Mouse (Mus musculus): ENCODE data around the gene Pkp4.

Gene Pkp4

DNA sequence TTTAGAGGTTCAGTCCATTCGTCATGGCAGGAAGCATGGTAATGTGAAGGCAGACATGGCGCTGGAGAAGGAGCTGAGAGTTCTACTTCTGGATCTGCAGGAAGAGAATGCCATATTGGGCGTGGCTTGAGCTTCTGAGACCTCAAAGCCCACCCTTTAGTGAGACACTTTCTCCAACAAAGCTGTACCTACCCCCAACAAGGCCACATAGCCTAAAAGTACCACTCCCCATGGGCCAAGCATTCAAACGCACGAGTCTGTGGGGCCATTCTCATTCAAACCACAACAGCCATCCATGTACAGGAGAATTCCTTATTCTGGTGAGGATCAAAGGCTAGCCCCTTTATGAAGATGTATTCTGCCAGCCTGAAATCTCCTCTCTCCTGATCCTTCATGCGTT, 57.3 kb downstream of the Pkp4 start:
- no peak for DNase-seq (ENCODE audit: extremely low spot score, low read depth, low spot score)

DNA sequence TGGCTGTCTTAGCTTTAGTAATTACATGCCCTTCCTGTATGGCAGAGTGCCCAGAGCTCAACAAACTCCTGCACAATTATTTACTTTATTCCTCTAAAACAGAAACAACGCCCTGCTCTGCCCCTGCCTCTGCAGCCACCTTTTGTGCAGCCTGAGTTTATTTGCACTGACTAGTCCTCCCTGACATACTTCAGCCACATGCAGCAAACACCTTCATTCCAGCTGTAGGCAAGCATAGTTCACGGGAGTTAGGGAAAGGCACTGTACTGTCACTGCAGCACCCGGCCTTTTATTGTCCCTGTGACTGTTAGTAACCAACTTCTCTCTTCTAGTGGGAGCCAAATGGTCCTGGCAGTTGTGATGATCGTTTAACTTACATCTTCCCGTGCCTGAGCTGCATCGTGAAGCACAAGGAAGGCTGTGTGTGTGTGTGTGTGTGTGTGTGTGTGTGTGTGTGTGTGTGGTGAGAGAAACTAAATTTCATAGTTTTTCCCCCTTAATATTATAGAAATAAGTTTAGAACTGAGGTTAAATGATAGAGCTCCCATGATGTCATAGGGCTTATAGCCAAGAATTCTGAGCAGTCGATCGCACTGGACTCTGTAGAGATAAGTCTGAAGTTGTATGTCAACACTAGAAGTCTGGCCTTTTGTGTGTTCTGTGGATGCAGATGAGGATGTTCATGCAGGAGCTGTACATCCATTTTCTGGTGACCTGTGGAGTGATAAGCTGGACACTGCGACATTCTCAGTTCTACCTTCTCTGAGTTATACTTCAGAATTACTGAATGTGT, 59.5 kb downstream of the Pkp4 start:
- DNase-seq (ENCODE audit: extremely low spot score, low read depth, low spot score) = no peak

DNA sequence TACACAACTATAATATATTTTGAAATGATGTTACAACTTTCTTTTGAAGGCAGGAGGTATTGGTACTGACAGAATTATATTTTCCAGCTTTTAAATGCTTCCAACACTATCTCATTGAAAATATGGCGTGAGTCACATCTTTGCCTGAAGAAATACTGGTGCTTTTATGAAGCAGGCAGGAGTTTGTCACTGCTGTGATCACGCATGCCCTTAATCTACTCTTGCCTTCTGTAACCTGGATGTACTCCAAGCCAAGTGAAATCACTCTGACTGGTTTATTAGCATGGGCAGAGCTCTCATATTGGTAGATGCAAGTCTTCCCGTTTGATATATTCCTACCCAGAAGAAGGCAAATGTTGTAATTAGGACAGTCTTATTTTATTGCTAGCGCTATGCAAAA, 65.7 kb downstream of the Pkp4 start:
- DNase-seq (ENCODE audit: extremely low spot score, low read depth, low spot score) = no peak

DNA sequence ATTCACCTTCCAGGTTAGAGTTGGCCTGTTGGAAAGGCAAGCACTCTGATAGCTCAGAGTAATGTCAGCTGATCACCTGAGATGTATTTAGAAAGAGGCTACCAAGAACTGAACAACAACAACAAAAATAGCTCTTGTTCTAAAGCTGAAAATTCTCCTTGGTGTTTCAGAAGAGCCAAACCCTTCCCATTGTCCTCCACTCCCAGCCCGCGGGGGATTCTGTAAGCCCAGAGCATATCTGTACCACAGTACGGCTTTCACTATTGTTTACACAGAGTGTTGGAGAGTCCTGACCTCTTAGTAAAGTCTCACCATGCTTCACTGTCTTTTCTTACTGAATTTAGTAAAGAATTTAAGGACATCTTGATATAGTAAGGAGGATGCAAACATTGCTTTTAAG, 66.4 kb downstream of the Pkp4 start:
- no peak for DNase-seq (ENCODE audit: extremely low spot score, low read depth, low spot score)

DNA sequence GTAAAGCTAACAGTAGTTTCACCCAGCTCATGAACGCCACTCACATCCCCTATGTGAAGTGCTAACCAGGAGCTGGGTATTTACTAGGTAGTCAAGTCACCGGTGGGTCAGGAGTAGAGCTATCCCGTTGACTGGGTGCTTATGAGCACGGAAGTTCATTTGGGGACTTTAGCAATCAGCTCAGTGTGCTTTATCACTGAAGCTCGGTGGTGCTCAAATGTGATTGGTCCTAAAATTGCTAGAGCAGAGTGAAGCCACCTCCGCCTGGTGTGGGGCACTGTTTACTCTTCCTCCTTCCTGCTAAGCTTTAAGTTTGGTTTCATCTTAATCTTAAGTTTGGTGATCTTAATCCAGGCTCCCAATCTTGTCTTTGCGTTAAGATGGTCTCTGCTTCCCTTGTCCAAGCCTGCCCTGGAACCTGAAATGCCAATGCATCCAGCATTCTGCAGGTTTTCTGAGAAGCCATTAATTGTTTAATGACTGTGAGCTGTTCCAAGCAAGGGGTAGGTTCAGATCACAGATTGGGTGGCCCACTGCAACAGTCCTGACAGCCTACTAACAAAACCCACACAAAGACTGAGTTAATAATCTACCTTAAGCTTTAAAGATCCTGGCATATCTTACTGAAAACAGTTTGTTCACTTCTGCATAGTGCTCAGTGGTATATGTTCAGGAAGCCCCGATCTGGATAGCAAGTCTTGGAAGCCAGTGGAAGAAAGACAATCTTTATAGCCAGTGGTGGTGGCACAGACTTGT, 67.0 kb downstream of the Pkp4 start:
- no peak for DNase-seq (ENCODE audit: extremely low spot score, low read depth, low spot score)

DNA sequence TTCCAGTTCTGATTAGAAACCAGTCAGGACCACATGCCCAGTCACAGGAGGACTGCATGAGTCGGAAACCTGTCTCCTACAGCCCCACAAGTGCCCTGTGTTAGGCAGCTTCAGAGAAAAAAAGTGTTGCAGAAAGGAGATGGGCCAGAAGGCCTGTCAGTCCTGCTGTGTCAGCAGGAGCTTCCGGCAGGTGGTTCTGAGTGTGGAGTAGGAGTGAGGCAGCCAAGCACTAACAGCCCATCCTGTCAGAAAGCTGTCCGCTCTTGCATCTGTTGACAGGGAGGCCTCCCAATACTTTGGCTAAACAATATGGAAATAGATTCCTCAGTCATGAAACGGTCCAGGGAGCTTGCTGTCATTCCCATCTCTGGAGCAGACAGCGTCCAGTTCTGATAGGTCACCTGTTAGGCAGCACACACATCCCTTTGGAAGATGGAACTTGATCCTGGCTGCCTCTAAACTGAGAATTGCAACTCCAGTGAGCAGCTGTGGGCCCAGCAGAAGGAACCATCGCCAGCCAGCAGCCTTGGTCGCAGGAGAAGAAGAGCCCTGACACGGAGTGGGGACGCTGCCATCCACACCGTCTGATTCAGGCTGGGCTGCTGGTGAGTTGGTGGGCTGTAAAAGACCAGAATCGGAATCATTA, 68.7 kb downstream of the Pkp4 start:
- no peak for DNase-seq (ENCODE audit: extremely low spot score, low read depth, low spot score)

DNA sequence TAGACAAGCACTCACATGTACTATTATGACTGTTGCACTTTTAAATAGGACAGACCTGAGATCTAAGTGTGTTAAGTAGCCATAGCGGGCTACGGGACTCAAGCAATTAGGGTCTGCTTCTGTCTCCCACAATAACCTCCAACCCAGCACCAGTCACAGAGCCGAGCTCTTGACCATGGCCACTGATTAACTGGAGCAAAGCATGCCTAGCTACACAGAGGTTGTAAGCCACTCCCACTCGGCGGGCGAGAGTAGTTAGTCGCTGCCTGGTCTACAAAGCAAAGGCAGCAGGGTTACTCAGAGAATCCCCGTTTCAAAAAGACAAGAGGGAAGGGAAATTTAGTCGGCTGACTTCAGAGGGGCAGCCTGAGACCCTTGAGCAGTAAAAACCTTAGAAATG, 70.0 kb downstream of the Pkp4 start:
- no peak for DNase-seq (ENCODE audit: extremely low spot score, low read depth, low spot score)

DNA sequence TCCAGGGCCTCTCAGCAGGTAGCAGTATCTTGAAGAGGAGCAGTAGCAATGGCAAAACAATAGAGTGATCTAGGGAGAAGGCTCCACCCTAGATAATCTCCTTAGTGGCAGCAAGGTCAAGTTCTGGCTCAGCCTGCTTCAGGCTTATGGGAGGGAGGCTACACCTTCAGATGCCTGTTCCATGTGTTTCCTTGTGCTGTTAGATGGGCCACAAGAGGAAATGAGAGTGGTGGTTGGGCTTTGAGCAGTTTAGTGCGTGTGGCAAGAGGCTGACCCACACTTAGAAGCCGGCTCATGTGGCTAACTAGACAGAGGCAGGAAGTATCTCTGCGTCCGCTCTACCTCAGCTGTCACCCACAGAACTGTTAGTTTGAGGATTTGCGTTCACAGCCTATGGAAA, 70.9 kb downstream of the Pkp4 start:
- DNase-seq (ENCODE audit: extremely low spot score, low read depth, low spot score) = no peak

DNA sequence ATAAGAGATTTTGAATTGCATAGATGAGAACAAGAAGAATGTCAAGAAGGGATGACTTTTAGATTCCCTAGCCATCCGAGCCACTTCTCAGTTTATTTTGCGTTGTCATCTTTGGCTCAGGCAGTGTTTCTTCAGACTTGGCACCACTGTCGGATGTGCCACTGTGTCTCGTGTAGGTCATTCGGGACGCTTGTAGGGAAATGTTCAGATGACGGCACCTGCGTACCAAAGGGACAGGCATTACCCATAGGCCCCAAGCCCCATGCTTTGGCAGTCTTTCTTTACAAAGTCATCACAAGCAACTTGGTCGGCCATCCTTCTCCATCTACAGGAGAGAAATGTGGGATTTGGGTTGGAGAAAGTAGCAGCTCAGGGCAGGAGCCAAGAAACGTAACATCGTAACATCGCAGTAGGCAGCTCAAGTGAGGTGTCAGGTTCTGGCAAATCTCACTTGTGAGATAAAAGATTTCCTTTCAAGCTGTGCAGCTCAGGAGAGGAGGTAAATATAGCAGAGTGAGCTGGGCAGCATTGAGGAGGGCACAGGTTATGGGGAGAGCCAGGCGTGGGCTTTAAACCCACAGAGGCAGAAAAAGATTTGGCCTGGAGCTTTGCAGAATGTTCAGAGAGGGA, 72.8 kb downstream of the Pkp4 start:
- no peak for DNase-seq (ENCODE audit: extremely low spot score, low read depth, low spot score)

DNA sequence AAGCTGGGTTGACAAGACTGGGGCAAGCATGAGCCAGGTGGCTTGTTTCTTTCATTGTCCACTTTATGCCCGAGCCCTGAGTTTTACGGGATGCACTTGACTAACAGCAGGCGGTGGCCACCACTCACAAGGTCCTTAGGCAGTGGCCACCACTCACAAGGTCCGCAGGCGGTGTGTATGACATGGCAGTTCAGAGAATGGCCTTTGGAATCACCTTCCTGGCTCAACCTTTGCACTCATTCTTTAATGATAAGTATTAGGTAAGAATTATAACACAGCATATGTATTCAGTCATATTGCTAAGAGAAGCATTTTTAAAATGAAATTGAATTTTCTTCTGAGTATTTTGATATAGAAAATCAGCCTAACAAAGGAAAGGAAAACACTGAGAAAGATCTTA, 73.3 kb downstream of the Pkp4 start:
- DNase-seq (ENCODE audit: extremely low spot score, low read depth, low spot score) = no peak

DNA sequence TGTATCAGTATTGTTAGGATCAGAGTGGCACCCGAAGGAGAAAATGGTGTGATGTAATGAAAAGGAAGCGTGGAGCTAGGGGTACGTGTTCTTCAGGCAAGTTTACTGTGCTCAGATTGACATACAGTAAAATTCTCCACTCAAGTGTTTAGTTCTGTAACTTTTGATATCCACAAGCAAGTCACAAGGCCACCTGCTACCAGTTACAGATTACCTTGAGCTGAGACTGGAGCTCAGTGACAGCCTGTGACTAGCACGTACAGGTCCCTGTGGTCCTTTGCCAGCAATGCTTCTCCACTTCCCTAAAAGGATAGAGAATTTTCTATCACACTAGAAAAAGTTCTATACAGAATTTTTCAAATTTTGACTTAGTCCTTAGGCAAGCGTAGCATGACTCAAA, 73.9 kb downstream of the Pkp4 start:
- DNase-seq (ENCODE audit: extremely low spot score, low read depth, low spot score) = no peak

DNA sequence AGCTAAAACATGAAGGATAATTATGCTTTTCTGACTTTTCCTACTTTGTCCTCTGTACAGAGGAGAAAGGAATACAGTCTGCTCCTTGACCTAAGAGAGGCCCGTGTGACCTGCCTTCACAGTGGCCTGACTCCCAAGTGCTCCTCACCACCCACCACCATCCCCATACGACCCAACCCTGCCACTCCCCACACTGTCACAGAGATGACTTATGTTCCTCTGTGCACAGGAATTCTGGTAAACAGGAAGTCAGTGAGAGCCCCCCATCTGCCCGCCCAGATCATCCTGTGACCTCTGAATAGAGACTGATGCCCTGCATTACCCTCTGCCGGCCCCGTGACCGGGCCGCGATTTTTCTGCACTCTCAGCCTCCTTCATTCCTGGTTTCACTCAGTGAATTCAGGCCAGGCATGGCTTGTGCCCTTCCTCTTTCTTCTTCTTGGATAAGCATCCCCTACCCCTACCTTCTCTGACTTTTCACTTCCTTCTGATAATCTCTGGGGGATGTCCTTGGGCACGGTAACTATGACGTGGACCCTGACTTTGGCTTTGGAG, 79.3 kb downstream of the Pkp4 start:
- DNase-seq (ENCODE audit: extremely low spot score, low read depth, low spot score) = no peak

DNA sequence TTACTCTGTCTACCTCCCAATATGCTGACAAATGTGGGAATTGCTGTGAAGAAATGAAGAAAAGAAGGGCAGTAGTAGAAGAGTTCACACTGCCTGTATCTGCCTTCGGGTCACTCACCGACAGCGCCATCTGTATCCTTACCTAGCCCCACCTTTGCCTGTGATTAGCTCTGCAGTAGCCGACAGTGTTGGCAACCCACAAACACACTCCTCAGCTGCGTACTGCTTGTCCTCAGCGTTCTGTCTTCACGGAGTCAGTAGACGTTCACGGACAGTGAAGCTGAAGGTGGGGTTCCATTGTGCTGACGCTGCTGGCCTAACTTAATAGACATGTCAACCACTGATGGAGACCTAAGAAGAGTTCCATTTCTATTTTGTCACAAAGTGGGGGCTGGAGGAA, 81.5 kb downstream of the Pkp4 start:
- no peak for DNase-seq (ENCODE audit: extremely low spot score, low read depth, low spot score)

DNA sequence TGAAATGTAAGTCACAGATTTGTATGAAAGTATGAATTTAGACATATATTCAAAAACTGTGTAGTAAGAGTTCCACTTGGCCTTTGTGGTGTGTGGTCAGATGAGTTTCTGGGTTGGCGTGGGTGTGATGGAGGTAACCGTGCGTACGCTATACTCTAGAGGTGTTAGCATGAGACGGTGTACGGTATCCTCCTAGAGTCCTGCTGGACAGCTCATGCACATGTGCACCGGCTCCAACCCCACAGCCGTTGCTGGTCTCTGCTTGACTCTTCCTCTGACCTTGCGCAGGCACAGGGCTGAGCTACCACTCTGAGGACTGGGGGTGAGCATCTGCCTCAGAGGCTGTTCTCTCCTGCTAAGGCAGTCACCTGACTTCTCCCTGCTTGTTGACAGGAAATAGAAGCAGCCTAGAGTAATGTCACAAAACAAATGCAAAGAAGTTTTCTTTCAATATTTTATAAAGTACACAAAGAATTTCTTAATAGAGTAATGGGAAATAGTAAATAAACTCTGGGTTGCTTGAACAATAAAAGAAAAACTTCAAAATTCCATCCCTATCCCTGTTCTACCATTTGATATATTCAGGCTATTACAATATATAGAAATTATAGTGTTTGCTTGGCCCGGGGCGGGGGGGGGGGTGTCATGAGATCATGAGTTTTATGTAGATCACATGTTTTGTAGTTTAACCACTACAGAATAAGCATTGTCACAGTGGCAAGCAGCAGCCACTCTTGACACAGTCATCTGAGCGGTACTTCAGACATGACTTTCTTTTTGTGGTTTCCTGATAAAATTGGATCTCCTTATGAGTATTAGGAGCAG, 83.8 kb downstream of the Pkp4 start:
- DNase-seq (ENCODE audit: extremely low spot score, low read depth, low spot score) = no peak

DNA sequence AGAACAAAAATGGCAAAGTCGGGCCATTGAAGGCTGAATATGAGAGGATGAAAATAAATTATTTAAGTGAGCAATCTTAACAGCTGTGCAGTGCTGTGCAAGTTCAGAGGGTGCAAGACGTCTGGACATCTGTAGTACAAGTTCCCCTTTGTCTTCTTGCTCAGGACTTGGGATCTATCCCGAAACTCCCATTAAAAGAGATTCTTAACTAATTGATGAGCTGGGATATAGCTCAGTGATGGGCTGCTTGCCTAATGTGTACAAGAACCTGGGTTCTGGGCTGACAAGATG, 84.4 kb downstream of the Pkp4 start:
- no peak for DNase-seq (ENCODE audit: extremely low spot score, low read depth, low spot score)

DNA sequence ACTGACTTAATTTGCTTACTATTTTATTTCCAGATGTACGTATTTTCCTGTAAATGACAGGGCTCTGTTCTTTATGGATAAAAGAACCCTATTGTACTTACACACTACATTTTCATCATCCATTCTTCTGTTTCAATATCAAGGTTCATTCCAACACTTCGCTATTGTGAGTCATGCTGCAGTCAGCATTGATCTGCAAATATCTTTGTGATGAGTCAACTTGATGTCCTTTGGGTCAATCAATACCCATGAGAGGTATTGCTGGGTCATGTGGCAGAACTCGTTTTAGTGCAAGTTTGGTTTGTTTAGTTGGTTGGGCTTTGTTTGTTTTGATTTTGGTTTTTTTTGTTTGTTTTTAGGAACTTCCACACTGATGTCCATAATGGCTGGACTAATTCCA, 88.2 kb downstream of the Pkp4 start:
- no peak for DNase-seq (ENCODE audit: extremely low spot score, low read depth, low spot score)

DNA sequence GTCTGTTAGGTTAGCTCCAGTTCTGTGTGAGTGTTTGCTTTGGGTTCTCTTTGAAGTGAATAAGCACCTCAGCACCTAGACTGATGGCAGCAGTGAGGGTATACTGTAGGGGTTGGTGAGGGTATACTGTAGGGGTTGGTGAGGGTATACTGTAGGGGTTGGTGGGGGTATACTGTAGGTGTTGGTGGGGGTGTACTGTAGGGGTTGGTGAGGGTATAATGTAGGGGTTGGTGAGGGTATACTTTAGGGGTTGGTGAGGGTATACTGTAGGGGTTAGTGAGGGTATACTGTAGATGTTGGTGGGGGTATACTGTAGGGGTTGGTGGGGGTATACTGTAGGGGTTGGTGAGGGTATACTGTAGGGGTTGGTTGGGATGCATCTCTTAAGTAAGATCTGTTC, 92.2 kb downstream of the Pkp4 start:
- no peak for DNase-seq (ENCODE audit: extremely low spot score, low read depth, low spot score)

DNA sequence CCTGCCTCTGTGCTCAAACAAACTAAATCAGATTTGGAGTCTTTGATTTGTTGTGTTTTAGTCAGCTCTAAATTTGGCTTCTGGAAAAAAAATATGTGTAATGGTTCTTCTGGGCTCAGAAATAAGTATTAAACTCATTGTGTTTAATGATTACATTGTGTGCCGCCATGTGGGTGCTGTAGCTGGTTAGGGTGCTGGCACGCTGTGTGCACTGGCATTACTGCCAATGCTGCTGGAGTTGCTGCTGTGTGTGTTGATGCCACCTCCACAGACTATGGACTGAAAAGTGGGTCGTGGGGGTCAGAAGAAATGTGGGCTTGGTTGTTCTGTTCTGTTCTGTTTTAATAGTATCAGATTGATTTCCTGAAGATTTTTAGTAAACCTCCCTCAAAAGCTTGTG, 92.8 kb downstream of the Pkp4 start:
- no peak for DNase-seq (ENCODE audit: extremely low spot score, low read depth, low spot score)

DNA sequence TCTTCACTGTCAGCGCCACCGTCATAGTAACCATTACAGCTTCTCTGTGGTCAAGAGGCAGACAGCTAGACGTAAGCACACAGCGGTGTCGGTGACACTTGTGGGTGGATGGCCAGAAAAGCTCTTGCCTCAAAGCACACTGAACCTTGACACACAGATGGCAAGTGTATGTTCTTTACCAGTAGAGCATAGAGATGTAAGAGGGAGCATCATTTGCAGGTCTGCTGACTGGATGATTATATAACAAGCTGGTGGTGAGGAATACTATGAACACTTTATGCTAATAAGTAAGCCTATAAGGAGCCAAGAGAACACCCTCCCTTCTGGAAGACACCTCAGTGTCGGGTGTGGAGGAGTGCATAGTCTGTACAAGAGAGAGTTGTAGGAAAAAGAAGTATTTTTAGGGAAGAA, 98.2 kb downstream of the Pkp4 start:
- DNase-seq (ENCODE audit: extremely low spot score, low read depth, low spot score) = no peak

DNA sequence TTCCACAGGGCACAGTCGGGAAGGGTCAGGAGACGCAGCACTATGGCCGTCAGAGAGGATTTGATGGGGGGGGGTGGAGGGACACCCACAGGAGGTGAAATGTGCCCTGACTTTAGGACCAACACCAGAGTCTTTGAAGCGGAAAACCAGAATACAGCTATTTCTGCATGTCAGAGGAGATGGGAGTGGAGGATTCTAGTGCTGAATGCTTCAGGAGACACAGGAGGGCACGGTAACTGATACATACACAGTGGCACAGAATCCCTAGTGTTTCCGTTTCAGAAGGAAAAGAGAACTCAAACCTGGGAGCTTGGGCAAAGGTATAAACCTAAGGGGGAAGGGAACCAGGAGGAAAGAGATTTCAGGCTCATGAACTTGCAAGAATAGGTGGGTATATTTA, 98.7 kb downstream of the Pkp4 start:
- no peak for DNase-seq (ENCODE audit: extremely low spot score, low read depth, low spot score)

DNA sequence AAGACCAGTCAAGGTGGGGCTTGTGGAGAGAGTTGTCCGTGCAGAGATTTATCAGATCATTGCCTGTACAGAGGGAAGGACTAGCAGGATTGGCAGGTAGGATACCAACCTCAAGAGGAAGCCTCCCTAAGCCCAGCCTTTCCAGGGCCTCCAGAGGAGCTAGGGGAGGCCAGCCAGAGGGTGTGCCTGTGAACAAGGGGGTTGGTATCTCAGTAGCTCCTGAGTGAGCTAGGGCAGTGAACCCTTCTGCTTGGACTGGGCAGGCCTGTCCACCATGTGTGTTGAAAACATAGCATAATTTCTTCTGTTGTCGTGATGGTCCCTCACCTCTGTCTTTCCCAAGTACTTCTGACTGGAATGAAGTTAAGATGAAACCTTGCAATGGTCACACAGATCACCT, 100.6 kb downstream of the Pkp4 start:
- no peak for DNase-seq (ENCODE audit: extremely low spot score, low read depth, low spot score)
